Mouse (Mus musculus): ENCODE measurements around the gene Olfr314. TPM values are rescaled to one million over a fixed set of nuclear protein-coding genes. Genes with fewer than 3 reads are reported as not detected.

Olfr314 gene
- polyA plus RNA-seq, 1 experiment from 2014 or later = not detected

DNA sequence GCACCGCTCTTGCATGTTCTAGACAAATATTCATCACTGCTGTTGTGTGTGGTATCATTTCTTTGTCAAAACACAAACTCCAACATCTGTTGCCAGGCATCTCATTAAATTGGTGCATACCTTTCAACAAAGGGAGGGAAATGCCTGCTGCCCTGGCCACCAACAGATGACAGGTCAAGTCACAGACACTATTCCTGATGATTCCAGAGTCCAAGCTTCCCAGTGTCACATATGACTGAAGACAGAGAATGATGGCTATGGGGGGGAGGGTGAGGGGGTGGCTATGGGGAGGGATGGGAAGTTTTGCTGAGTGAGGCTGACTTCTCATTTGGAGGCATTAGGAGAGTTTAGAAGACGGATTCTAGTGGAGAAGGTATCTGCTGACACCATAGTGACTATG, 1.4 kb downstream of the Olfr314 start:
- H3K27ac ChIP-seq (replicated peaks) = no peak overlapping the region
- WGBS = 81% methylated on average over 2 of the region's 2 CpGs
- H3K4me1 ChIP-seq (replicated peaks; ENCODE audit: control insufficient read depth, insufficient read depth) = no peaks in the 10 kb centered on the region
- no peaks in the 10 kb centered on the region for H3K27me3 ChIP-seq (ENCODE audit: control insufficient read depth, insufficient read depth, low read length)
- no peak for DNase-seq (ENCODE audit: low spot score)
- no peak for TF ChIP-seq CTCF (IDR thresholded peaks at IDR 0.05; ENCODE audit: low read depth)
- H3K9ac ChIP-seq (ENCODE audit: low read length) = no peak overlapping the region
- ATAC-seq (ENCODE audit: low FRiP score, low TSS enrichment) = no peak
- no peaks in the 10 kb centered on the region for H3K36me3 ChIP-seq (ENCODE audit: control insufficient read depth, insufficient read depth, low read length)
- H3K4me3 ChIP-seq (ENCODE audit: low read depth, low read length) = no peak overlapping the region
- no peak overlapping the region for H3K4me2 ChIP-seq (replicated peaks; ENCODE audit: low read depth)
- H3K9me3 ChIP-seq (ENCODE audit: control insufficient read depth, low read length) = no peaks in the 10 kb centered on the region

DNA sequence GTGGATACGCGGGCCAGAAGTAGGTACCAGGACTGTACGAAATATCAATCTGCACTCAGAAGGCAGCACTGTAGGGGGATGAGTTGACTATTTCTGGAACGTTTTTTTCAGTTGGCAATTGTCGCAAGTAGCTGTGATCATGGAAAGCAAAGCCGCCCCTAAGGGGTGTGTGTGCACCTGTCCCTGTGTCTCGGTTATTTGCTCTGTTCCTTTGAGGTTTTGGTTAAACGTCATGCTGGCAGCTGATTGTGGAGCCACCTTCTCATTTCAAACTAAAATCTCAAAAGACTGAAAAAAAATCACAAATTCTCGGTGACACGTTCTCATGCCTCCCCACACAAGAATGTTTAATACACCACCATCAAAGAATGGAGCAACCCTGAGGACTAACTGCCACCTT, 4.9 kb downstream of the Olfr314 start:
- no peaks in the 10 kb centered on the region for H3K36me3 ChIP-seq (ENCODE audit: control insufficient read depth, insufficient read depth, low read length)
- TF ChIP-seq CTCF (IDR thresholded peaks at IDR 0.05; ENCODE audit: low read depth) = no peak
- TF ChIP-seq EP300 (optimal IDR thresholded peaks at IDR 0.05) = no peak
- H3K4me3 ChIP-seq (ENCODE audit: low read depth, low read length) = no peak overlapping the region
- no peak overlapping the region for H3K27ac ChIP-seq (replicated peaks)
- no peak overlapping the region for H3K4me2 ChIP-seq (replicated peaks; ENCODE audit: low read depth)
- no peaks in the 10 kb centered on the region for H3K27me3 ChIP-seq (ENCODE audit: control insufficient read depth, insufficient read depth, low read length)
- no peak overlapping the region for H3K9ac ChIP-seq (ENCODE audit: low read length)
- no peak for ATAC-seq (ENCODE audit: low FRiP score, low TSS enrichment)
- WGBS = 67% methylated on average over 10 of the region's 10 CpGs
- no peaks in the 10 kb centered on the region for H3K9me3 ChIP-seq (ENCODE audit: control insufficient read depth, low read length)
- no peaks in the 10 kb centered on the region for H3K4me1 ChIP-seq (replicated peaks; ENCODE audit: control insufficient read depth, insufficient read depth)
- DNase-seq (ENCODE audit: low spot score) = no peak

DNA sequence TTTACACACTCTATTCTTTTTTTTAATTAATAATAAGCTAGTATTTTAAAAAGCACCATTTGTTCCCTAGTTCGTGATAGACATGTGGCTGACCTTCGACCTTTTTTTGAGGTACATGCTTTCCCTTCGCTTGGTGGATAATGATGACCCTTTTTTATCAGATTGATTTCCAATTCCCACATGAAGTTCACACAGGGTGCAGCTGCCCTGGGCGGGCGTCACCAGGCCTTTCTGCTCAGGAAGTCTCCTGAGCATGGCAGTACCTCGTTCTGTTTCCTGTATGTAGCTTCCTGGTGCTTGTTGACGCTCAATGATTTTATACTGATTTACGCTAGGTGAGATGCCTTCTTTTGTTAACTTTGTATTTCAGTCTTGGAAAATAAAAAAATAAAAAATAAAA, 5.6 kb downstream of the Olfr314 start:
- 73% methylated on average over 8 of the region's 8 CpGs for WGBS

DNA sequence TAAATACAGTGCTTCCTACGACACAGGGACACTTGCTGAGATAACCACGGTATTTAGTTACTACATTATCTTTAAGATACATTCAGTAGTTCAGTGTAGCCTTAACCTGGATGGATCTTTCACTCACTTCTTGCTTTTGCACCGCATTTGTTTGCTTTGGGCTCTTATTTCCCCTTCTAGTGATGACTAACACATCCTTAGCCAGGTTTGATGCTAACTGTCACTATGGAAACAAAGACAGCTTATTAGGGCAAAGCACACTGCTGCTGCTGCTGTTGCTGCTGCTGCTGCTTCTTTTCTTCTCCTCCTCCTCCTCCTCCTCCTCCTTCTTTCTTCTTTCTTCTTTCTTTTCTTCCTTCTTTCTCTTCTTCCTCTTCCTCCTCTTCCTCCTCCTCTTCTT, 6.8 kb downstream of the Olfr314 start:
- Histone ChIP-seq H3K4me2 (replicated peaks; ENCODE audit: low read depth) (no peak overlapping the region), H3K27ac (replicated peaks) (no peak overlapping the region), H3K9ac (ENCODE audit: low read length) (no peak overlapping the region), H3K4me1 (replicated peaks; ENCODE audit: control insufficient read depth, insufficient read depth) (no peaks in the 10 kb centered on the region), H3K4me3 (ENCODE audit: low read depth, low read length) (no peak overlapping the region), H3K9me3 (ENCODE audit: control insufficient read depth, low read length) (no peaks in the 10 kb centered on the region), H3K27me3 (ENCODE audit: control insufficient read depth, insufficient read depth, low read length) (no peaks in the 10 kb centered on the region), H3K36me3 (ENCODE audit: control insufficient read depth, insufficient read depth, low read length) (no peaks in the 10 kb centered on the region)
- no peak for DNase-seq (ENCODE audit: low spot score)
- TF ChIP-seq CTCF (IDR thresholded peaks at IDR 0.05; ENCODE audit: low read depth) (no peak), EP300 (optimal IDR thresholded peaks at IDR 0.05) (no peak)
- ATAC-seq (ENCODE audit: low FRiP score, low TSS enrichment) = peak; percentile 73; the same call in 1 of the 2 replicates
- 25% methylated on average over 3 of the region's 3 CpGs for WGBS

More for the DNA sequence above, 5.6 kb downstream of the Olfr314 start:
- H3K4me3 ChIP-seq (ENCODE audit: low read depth, low read length) = no peak overlapping the region
- no peaks in the 10 kb centered on the region for H3K36me3 ChIP-seq (ENCODE audit: control insufficient read depth, insufficient read depth, low read length)
- no peak overlapping the region for H3K9ac ChIP-seq (ENCODE audit: low read length)
- H3K4me1 ChIP-seq (replicated peaks; ENCODE audit: control insufficient read depth, insufficient read depth) = no peaks in the 10 kb centered on the region
- no peaks in the 10 kb centered on the region for H3K9me3 ChIP-seq (ENCODE audit: control insufficient read depth, low read length)
- H3K27me3 ChIP-seq (ENCODE audit: control insufficient read depth, insufficient read depth, low read length) = no peaks in the 10 kb centered on the region
- no peak for TF ChIP-seq CTCF (IDR thresholded peaks at IDR 0.05; ENCODE audit: low read depth)
- no peak for TF ChIP-seq EP300 (optimal IDR thresholded peaks at IDR 0.05)
- no peak for DNase-seq (ENCODE audit: low spot score)
- no peak overlapping the region for H3K4me2 ChIP-seq (replicated peaks; ENCODE audit: low read depth)
- ATAC-seq (ENCODE audit: low FRiP score, low TSS enrichment) = no peak
- H3K27ac ChIP-seq (replicated peaks) = no peak overlapping the region

DNA sequence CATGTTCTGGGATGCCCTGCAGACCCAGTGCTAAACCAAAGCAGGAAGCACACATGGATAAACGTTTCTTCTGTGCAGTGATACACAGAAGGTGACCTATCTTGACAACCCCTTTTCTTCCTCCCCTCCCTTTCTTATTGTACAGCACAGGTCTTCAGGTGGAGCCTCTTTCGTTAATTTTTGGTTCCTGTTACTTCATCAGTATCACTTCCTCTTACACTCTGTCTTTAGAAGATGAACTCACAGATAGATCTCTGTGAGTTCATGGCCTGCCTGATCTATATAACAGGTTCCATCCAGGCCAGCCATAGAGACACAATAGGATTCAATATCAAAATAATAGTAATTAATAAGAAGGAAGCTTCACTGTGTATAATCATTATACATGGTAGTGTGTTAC, 7.3 kb downstream of the Olfr314 start:
- Histone ChIP-seq H3K9me3 (ENCODE audit: control insufficient read depth, low read length) (no peaks in the 10 kb centered on the region), H3K4me2 (replicated peaks; ENCODE audit: low read depth) (no peak overlapping the region), H3K27ac (replicated peaks) (no peak overlapping the region), H3K9ac (ENCODE audit: low read length) (no peak overlapping the region), H3K27me3 (ENCODE audit: control insufficient read depth, insufficient read depth, low read length) (no peaks in the 10 kb centered on the region), H3K4me1 (replicated peaks; ENCODE audit: control insufficient read depth, insufficient read depth) (no peaks in the 10 kb centered on the region), H3K36me3 (ENCODE audit: control insufficient read depth, insufficient read depth, low read length) (no peaks in the 10 kb centered on the region), H3K4me3 (ENCODE audit: low read depth, low read length) (no peak overlapping the region)
- TF ChIP-seq EP300 (optimal IDR thresholded peaks at IDR 0.05) = no peak
- no peak for TF ChIP-seq CTCF (IDR thresholded peaks at IDR 0.05; ENCODE audit: low read depth)
- ATAC-seq (ENCODE audit: low FRiP score, low TSS enrichment) (no peak), DNase-seq (ENCODE audit: low spot score) (no peak)
- WGBS = 35% methylated on average over 2 of the region's 2 CpGs

DNA sequence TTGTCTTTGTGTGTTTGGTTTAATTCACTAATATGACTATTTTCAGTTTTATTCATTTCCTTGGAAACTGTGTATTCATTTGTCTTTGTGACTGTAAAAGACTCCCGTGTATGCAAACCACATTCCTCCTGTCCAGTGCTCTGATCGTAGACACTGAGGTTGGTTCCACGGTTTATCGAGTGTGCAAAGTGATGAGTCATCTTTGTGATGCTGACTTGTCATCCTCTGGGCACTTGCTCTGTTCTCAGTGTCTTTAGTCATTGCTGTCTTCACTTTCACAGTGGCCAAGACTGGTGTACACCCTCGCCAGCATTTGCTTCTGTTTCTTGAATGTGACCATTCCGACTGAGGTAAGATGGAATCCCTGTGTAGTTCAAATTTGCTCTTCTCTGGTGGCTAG, 7.9 kb downstream of the Olfr314 start:
- TF ChIP-seq CTCF (IDR thresholded peaks at IDR 0.05; ENCODE audit: low read depth) (no peak), EP300 (optimal IDR thresholded peaks at IDR 0.05) (no peak)
- Histone ChIP-seq H3K9ac (ENCODE audit: low read length) (no peak overlapping the region), H3K9me3 (ENCODE audit: control insufficient read depth, low read length) (no peaks in the 10 kb centered on the region), H3K4me1 (replicated peaks; ENCODE audit: control insufficient read depth, insufficient read depth) (no peaks in the 10 kb centered on the region), H3K4me3 (ENCODE audit: low read depth, low read length) (no peak overlapping the region), H3K36me3 (ENCODE audit: control insufficient read depth, insufficient read depth, low read length) (no peaks in the 10 kb centered on the region), H3K27ac (replicated peaks) (no peak overlapping the region), H3K4me2 (replicated peaks; ENCODE audit: low read depth) (no peak overlapping the region), H3K27me3 (ENCODE audit: control insufficient read depth, insufficient read depth, low read length) (no peaks in the 10 kb centered on the region)
- DNase-seq (ENCODE audit: low spot score) = no peak
- ATAC-seq (ENCODE audit: low FRiP score, low TSS enrichment) = no peak
- 70% methylated on average over 6 of the region's 6 CpGs for WGBS
